Mouse (Mus musculus) gastrocnemius, postnatal 10 days (tissue): Measurements from ENCODE around the gene Foxf1. TPM values are rescaled to one million over a fixed set of nuclear protein-coding genes. Genes with fewer than 3 reads are reported as not detected.

ENCODE experiments used
- DNase-seq: peaks from one replicate; pipeline ENCODE4 v3.0.0; 2021; ENCODE audit warnings: mixed read lengths
- total RNA-seq, 2 experiments: library from RNA; stranded (reverse); gene quantifications; 2 replicates each; pipeline ENCODE4 v1.2.3; 2021

The Foxf1 gene
- total RNA-seq, 2 experiments from 2014 or later, result 0.16 to 0.27 TPM

DNA sequence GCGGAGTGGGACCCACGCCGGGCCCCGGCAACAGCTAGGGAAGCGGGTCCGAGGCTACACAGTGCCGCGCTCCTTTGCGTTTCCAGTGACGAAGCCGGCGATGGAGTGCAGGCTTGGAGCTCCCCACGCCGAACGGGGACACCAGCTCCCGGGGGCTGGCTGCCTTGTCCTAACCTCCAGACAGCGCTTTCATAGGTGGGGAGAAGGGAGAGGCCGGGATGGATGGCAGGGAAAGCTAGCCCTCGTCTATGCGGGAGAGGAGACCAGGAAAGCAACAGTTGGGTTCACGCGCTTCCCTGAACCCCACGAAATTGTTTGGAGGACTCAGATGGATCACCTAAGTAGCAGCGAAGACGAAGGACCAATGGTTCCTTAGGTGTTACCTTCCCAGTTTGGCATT is 30.9 kb downstream of the Foxf1 start:
- DNase-seq, result no peak

DNA sequence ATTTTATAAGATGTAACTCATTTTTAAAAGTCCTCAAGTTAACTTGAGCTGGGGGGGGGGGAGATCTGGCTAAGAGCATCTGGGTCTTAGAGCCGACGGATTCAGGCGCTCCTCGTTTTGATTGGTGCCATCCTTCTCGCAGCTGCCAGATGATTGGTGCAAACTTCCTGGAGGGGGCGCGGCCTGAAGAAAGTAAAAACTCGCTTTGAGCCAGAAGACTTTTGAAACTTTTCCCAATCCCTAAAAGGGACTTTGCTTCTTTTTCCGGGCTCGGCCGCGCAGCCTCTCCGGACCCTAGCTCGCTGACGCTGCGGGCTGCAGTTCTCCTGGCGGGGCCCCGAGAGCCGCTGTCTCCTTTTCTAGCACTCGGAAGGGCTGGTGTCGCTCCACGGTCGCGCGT is 31.8 kb downstream of the Foxf1 start, which contains the start of gene Foxc2:
Foxc2 (plus strand) TSS at position 224 of the 400 bp plus-strand sequence.
- DNase-seq, result peak; percentile 75

GRCm38 (mm10) chr8:121116591-121117185 is 32.5 kb downstream of the Foxf1 start:
- peak; percentile 33 for DNase-seq

DNA sequence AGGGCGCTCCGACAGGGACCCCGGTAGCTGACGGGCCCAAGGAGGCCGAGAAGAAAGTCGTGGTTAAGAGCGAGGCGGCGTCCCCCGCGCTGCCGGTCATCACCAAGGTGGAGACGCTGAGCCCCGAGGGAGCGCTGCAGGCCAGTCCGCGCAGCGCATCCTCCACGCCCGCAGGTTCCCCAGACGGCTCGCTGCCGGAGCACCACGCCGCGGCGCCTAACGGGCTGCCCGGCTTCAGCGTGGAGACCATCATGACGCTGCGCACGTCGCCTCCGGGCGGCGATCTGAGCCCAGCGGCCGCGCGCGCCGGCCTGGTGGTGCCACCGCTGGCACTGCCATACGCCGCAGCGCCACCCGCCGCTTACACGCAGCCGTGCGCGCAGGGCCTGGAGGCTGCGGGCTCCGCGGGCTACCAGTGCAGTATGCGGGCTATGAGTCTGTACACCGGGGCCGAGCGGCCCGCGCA is 33.0 kb downstream of the Foxf1 start:
- peak; percentile 22 for DNase-seq

GRCm38 (mm10) chr8:121117906-121118305 is 33.7 kb downstream of the Foxf1 start:
- no peak for DNase-seq

GRCm38 (mm10) chr8:121118634-121119420 is 34.6 kb downstream of the Foxf1 start:
- DNase-seq, result no peak

GRCm38 (mm10) chr8:121119635-121120455 is 35.7 kb downstream of the Foxf1 start:
- DNase-seq, result no peak

DNA sequence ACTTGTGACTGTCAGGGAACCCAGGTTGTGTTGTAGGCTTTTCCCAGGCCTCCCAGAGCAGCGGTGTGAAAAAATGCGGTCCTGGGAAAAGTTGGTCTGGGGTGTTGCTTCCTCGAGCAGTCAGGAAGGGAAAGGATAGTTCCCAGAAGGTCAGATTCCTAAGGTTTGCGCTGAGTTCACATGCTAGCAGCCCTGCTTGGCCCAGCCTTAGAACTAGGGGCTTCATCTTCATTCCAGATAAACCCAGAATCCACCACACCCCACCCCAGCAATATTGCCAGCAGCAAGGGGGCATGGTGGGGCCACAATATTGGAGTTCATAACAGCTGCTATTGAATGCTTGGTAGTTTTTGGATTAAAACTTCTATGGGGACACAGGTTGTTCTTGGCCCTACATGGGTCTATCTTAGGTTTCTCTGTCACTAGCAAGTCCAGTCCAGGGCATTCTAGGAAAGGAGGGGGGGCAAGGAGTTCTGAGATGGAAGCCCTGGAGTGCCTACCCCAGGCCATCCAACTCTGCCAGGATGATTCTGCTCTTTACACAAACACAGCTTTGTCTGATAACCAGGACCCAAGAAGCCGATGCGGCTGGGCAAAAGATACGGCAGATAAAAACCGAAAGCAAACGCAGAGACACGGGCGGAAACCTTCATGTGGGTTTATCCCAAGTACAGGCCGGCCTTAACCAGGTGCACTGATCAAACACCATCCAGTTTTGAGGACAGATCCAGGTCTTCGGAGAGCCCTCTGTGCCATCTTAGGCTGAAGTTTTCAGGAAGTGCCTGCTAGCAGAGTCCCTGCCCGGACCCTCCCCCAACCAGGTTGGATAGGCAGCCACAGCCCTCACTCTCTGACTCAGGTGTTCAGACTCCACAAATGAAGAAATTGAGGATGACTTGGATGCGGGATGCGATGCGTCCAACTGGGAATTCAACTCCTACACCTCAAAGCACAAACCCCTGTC is 36.6 kb downstream of the Foxf1 start:
- no peak for DNase-seq

GRCm38 (mm10) chr8:121121704-121122103 is 37.5 kb downstream of the Foxf1 start:
- no peak for DNase-seq

GRCm38 (mm10) chr8:121122368-121122767 is 38.2 kb downstream of the Foxf1 start:
- DNase-seq, result no peak

DNA sequence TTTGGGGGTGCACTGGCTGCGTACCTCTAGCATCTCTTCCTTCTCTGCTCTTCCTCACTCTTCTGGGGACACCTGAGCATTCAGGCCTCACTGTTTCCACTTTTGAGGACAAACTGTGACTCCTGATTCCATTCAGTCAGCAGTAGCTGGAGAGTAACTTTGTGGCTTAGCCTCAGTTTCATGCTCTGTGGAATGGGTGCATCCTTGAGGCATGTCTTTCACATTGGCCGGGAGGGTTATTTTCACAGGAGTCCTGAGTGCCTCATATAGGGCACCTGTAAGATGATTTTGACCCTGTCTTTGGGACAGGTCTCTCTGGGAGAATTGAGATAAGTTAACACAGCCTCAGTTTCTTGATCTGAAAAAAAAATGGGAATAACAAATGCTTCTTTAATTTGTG is 38.9 kb downstream of the Foxf1 start:
- DNase-seq, result no peak

- no peak for DNase-seq
Observed at GRCm38 (mm10) chr8:121124547-121125239, 40.5 kb downstream of the Foxf1 start.

DNA sequence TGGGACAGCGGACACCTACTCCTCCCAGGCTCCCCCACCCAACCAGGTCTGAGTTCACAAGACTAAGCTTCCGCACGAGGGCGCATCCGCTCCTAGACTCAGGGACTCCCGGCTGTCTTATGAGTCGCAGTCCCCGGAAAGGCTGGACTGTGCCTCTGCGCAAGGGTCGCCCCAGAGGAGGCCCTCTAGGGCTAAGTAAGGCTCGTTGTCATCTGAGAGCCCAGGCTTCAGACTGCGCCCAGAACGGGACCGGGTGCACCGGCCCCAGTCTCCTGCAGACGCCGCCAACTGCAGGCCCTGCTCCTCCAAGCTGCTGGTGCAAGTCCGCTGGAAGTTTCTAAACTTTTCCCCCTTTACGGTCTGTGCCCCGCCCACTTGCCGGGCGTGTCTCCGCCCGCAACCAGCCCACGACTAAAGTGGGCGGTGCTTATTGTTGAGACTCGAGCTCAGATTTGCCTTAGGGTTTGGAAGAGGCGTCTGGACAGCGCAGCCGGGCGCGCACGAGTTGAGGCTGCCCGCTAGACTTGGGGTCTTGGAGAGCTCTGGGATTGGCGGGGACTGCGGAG is 41.2 kb downstream of the Foxf1 start:
- peak; percentile 51 for DNase-seq

DNA sequence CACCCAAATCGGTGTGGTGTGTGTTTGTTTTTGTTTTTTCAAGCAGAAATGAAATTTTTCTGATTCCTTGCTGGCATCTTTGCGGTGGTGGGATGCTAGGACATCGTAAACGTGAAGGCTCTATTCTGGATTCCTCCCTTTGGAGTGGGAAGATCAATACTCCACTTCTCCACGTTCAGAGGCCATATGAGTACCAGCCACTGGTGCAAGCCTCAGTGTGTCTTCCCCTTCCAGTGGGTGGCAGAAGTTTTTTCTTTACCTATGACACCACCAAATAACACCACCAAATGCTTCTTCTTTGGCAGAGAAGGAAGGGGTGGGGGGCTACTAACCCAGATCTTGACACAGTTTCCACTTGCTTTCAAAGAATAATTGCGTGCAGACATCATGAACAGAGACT is 42.0 kb downstream of the Foxf1 start:
- DNase-seq, result no peak

- no peak for DNase-seq
Observed at GRCm38 (mm10) chr8:121126694-121127093, 42.5 kb downstream of the Foxf1 start.

- no peak for DNase-seq
Observed at GRCm38 (mm10) chr8:121127291-121127701, 43.1 kb downstream of the Foxf1 start.

GRCm38 (mm10) chr8:121127756-121128375 is 43.7 kb downstream of the Foxf1 start, which contains the start of gene Foxl1:
TSS of gene Foxl1 (plus strand) at chr8:121127940.
- no peak for DNase-seq

- no peak for DNase-seq
Observed at GRCm38 (mm10) chr8:121128531-121129264, 44.5 kb downstream of the Foxf1 start.

DNA sequence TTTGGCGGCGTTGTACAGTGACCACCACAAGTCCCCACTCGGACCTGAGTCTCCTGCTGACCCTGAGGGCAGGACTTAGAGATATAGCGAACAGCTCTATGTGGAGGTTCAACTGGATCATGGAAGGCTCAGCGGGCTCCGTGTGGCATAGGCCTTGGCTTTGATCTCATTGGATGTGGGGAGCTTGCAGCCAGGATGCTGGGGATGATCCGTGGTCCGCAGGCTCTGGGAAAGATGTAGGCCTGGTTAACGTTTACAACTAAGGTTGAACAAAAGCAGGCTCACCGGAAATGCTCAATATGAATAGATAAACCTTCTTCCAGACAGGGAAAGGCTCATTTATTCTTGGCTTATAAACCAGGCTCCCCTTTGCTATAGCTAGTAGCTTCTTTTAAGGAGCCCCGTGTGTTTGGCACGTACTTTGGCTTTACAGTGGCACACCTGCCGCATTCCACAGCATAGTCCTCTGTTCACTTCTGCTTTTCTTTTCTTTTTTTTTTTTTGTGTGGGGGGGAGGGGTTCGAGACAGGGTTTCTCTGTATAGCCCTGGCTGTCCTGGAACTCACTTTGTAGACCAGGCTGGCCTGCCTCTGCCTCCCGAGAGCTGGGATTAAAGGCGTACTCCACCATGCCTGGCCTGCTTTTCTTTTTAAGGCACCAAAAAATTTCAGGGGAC is 45.2 kb downstream of the Foxf1 start:
- DNase-seq, result no peak
